Mouse (Mus musculus): Measurements from ENCODE around the gene Tcl1b3. TPM values are rescaled to one million over a fixed set of nuclear protein-coding genes. Genes with fewer than 3 reads are reported as not detected.

Tcl1b3 gene
- polyA plus RNA-seq, 1 experiment = not detected

- Histone ChIP-seq H3K27me3 (ENCODE audit: control insufficient read depth, insufficient read depth, low read length) (no peaks in the 10 kb centered on the region), H3K4me3 (ENCODE audit: control insufficient read depth, insufficient read depth, low read length) (no peak overlapping the region), H3K36me3 (ENCODE audit: control insufficient read depth, insufficient read depth, low read length) (no peaks in the 10 kb centered on the region), H3K27ac (ENCODE audit: control insufficient read depth, insufficient read depth, low read length) (no peak overlapping the region), H3K4me1 (replicated peaks; ENCODE audit: control insufficient read depth, insufficient read depth, low read length) (no peaks in the 10 kb centered on the region)
- WGBS = 37% methylated on average over 1 of the region's 1 CpGs
- TF ChIP-seq POLR2A (IDR thresholded peaks at IDR 0.05; ENCODE audit: control insufficient read depth, extremely low read depth, insufficient read depth, low read length, poor library complexity) (no peak), CTCF (IDR thresholded peaks at IDR 0.05; ENCODE audit: borderline replicate concordance, control insufficient read depth, extremely low read depth, insufficient read depth, low read length, poor library complexity) (no peak)
- no peak for DNase-seq
These were observed 16.2 kb downstream of the Tcl1b3 start for GRCm38 (mm10) chr12:105207071-105207470.

GRCm38 (mm10) chr12:105208441-105208840 lies 17.6 kb downstream of the Tcl1b3 start:
- H3K27ac ChIP-seq (ENCODE audit: control insufficient read depth, insufficient read depth, low read length) = no peak overlapping the region
- WGBS = 93% methylated on average over 1 of the region's 1 CpGs

GRCm38 (mm10) chr12:105209231-105209630 lies 18.4 kb downstream of the Tcl1b3 start:
- WGBS = 95% methylated on average over 7 of the region's 7 CpGs
- Histone ChIP-seq H3K4me3 (ENCODE audit: control insufficient read depth, insufficient read depth, low read length) (no peak overlapping the region), H3K36me3 (ENCODE audit: control insufficient read depth, insufficient read depth, low read length) (no peaks in the 10 kb centered on the region), H3K27me3 (ENCODE audit: control insufficient read depth, insufficient read depth, low read length) (no peaks in the 10 kb centered on the region), H3K27ac (ENCODE audit: control insufficient read depth, insufficient read depth, low read length) (no peak overlapping the region), H3K4me1 (replicated peaks; ENCODE audit: control insufficient read depth, insufficient read depth, low read length) (no peaks in the 10 kb centered on the region)
- no peak for TF ChIP-seq CTCF (IDR thresholded peaks at IDR 0.05; ENCODE audit: borderline replicate concordance, control insufficient read depth, extremely low read depth, insufficient read depth, low read length, poor library complexity)
- TF ChIP-seq POLR2A (IDR thresholded peaks at IDR 0.05; ENCODE audit: control insufficient read depth, extremely low read depth, insufficient read depth, low read length, poor library complexity) = no peak
- no peak for DNase-seq

More at GRCm38 (mm10) chr12:105208441-105208840, 17.6 kb downstream of the Tcl1b3 start:
- no peak for DNase-seq
- Histone ChIP-seq H3K4me1 (replicated peaks; ENCODE audit: control insufficient read depth, insufficient read depth, low read length) (no peaks in the 10 kb centered on the region), H3K36me3 (ENCODE audit: control insufficient read depth, insufficient read depth, low read length) (no peaks in the 10 kb centered on the region), H3K4me3 (ENCODE audit: control insufficient read depth, insufficient read depth, low read length) (no peak overlapping the region), H3K27me3 (ENCODE audit: control insufficient read depth, insufficient read depth, low read length) (no peaks in the 10 kb centered on the region)
- TF ChIP-seq POLR2A (IDR thresholded peaks at IDR 0.05; ENCODE audit: control insufficient read depth, extremely low read depth, insufficient read depth, low read length, poor library complexity) = no peak
- no peak for TF ChIP-seq CTCF (IDR thresholded peaks at IDR 0.05; ENCODE audit: borderline replicate concordance, control insufficient read depth, extremely low read depth, insufficient read depth, low read length, poor library complexity)

- 87% methylated on average over 7 of the region's 7 CpGs for WGBS
- Histone ChIP-seq H3K4me1 (replicated peaks; ENCODE audit: control insufficient read depth, insufficient read depth, low read length) (no peaks in the 10 kb centered on the region), H3K27me3 (ENCODE audit: control insufficient read depth, insufficient read depth, low read length) (no peaks in the 10 kb centered on the region), H3K4me3 (ENCODE audit: control insufficient read depth, insufficient read depth, low read length) (no peak overlapping the region), H3K36me3 (ENCODE audit: control insufficient read depth, insufficient read depth, low read length) (no peaks in the 10 kb centered on the region), H3K27ac (ENCODE audit: control insufficient read depth, insufficient read depth, low read length) (no peak overlapping the region)
- TF ChIP-seq POLR2A (IDR thresholded peaks at IDR 0.05; ENCODE audit: control insufficient read depth, extremely low read depth, insufficient read depth, low read length, poor library complexity) (no peak), CTCF (IDR thresholded peaks at IDR 0.05; ENCODE audit: borderline replicate concordance, control insufficient read depth, extremely low read depth, insufficient read depth, low read length, poor library complexity) (no peak)
- no peak for DNase-seq
These were observed 26.4 kb downstream of the Tcl1b3 start for GRCm38 (mm10) chr12:105217101-105217760.

GRCm38 (mm10) chr12:105222601-105223319 lies 31.9 kb downstream of the Tcl1b3 start, which contains the start of gene Tcl1:
TSS of gene Tcl1 (minus strand) at chr12:105222793.
- H3K27me3 ChIP-seq (ENCODE audit: control insufficient read depth, insufficient read depth, low read length) = no peaks in the 10 kb centered on the region
- no peak within 1 kb of the TSS for H3K4me3 ChIP-seq (ENCODE audit: control insufficient read depth, insufficient read depth, low read length)
- TF ChIP-seq CTCF (IDR thresholded peaks at IDR 0.05; ENCODE audit: borderline replicate concordance, control insufficient read depth, extremely low read depth, insufficient read depth, low read length, poor library complexity) = no peak
- TF ChIP-seq POLR2A (IDR thresholded peaks at IDR 0.05; ENCODE audit: control insufficient read depth, extremely low read depth, insufficient read depth, low read length, poor library complexity) = no peak
- DNase-seq = no peak
- 94% methylated on average over 22 of the region's 22 CpGs for WGBS
- no peaks in the 10 kb centered on the region for H3K4me1 ChIP-seq (replicated peaks; ENCODE audit: control insufficient read depth, insufficient read depth, low read length)
- H3K36me3 ChIP-seq (ENCODE audit: control insufficient read depth, insufficient read depth, low read length) = no peaks in the 10 kb centered on the region
- H3K27ac ChIP-seq (ENCODE audit: control insufficient read depth, insufficient read depth, low read length) = no peak within 1 kb of the TSS

- no peak for DNase-seq
- 70% methylated on average over 16 of the region's 16 CpGs for WGBS
- TF ChIP-seq CTCF (IDR thresholded peaks at IDR 0.05; ENCODE audit: borderline replicate concordance, control insufficient read depth, extremely low read depth, insufficient read depth, low read length, poor library complexity) (no peak), POLR2A (IDR thresholded peaks at IDR 0.05; ENCODE audit: control insufficient read depth, extremely low read depth, insufficient read depth, low read length, poor library complexity) (no peak)
- Histone ChIP-seq H3K27me3 (ENCODE audit: control insufficient read depth, insufficient read depth, low read length) (no peaks in the 10 kb centered on the region), H3K27ac (ENCODE audit: control insufficient read depth, insufficient read depth, low read length) (no peak overlapping the region), H3K36me3 (ENCODE audit: control insufficient read depth, insufficient read depth, low read length) (no peaks in the 10 kb centered on the region), H3K4me3 (ENCODE audit: control insufficient read depth, insufficient read depth, low read length) (no peak overlapping the region), H3K4me1 (replicated peaks; ENCODE audit: control insufficient read depth, insufficient read depth, low read length) (no peaks in the 10 kb centered on the region)
These were observed 33.9 kb downstream of the Tcl1b3 start for GRCm38 (mm10) chr12:105224621-105225320.
